ENCODE assay signal across 8 mouse cellular contexts in genomic region chr3:89244982-89245687, GRCm38 (mm10). TPM values are rescaled to one million over a fixed set of nuclear protein-coding genes. Genes with fewer than 3 reads are reported as not detected.
DNase-seq lines count a peak whose midpoint lies in the region; ATAC-seq lines count a peak whose summit lies in the region.

No protein-coding gene starts in this region.

- H3K4me3 ChIP-seq in lung, embryonic 15.5 days, result peak overlapping the region; percentile 78
- H3K4me3 ChIP-seq in forebrain, embryonic 16.5 days (replicated peaks; ENCODE audit: low read length), result peak overlapping the region; percentile 83
- H3K4me3 ChIP-seq in neural tube, embryonic 12.5 days, result peak overlapping the region; percentile 49

- H3K4me2 ChIP-seq in lung, embryonic 15.5 days, result peak overlapping the region; percentile 82
- peak overlapping the region; percentile 97 for H3K4me2 ChIP-seq in forebrain, embryonic 16.5 days (ENCODE audit: low read length)
- H3K4me2 ChIP-seq in neural tube, embryonic 12.5 days (replicated peaks), result peak overlapping the region; percentile 83

- H3K9me3 ChIP-seq in lung, embryonic 15.5 days, result no peaks in the 10 kb centered on the region
- no peaks in the 10 kb centered on the region for H3K9me3 ChIP-seq in forebrain, embryonic 16.5 days (ENCODE audit: control insufficient read depth, low read length)
- no peaks in the 10 kb centered on the region for H3K9me3 ChIP-seq in neural tube, embryonic 12.5 days

- intact Hi-C loops in left cerebral cortex, postnatal 36 days (cut with DNase I), result loop anchor here (5.0 kb wide), 1 partner anchor 48 kb away; no protein-coding TSS in a partner anchor

- DNase-seq in lung, postnatal 4 days, result no peak
- DNase-seq in left cerebral cortex, postnatal 36 days (ENCODE audit: low spot score in 2 of 2), result peak; percentile 63 to 73
- DNase-seq in urinary bladder, postnatal 4 days (ENCODE audit: low spot score in 2 of 2), result no peak

- H3K9ac ChIP-seq in lung, embryonic 15.5 days, result peak overlapping the region; percentile 23
- peak overlapping the region; percentile 75 for H3K9ac ChIP-seq in forebrain, embryonic 16.5 days (replicated peaks; ENCODE audit: low read depth, low read length)
- H3K9ac ChIP-seq in neural tube, embryonic 12.5 days, result peak overlapping the region; percentile 69

- H3K27ac ChIP-seq in lung, embryonic 15.5 days, result peak overlapping the region; percentile 74
- H3K27ac ChIP-seq in forebrain, embryonic 16.5 days (ENCODE audit: low read length), result peak overlapping the region; percentile 96
- H3K27ac ChIP-seq in neural tube, embryonic 12.5 days, result peak overlapping the region; percentile 74

- peaks cover 14% of the 10 kb centered on the region for H3K27me3 ChIP-seq in lung, embryonic 15.5 days
- no peaks in the 10 kb centered on the region for H3K27me3 ChIP-seq in forebrain, embryonic 16.5 days (replicated peaks; ENCODE audit: control insufficient read depth, insufficient read depth, low read length)
- no peaks in the 10 kb centered on the region for H3K27me3 ChIP-seq in neural tube, embryonic 12.5 days (replicated peaks)

- peaks cover 44% of the 10 kb centered on the region for H3K4me1 ChIP-seq in lung, embryonic 15.5 days
- peaks cover 41% of the 10 kb centered on the region for H3K4me1 ChIP-seq in forebrain, embryonic 16.5 days (replicated peaks; ENCODE audit: control insufficient read depth, insufficient read depth, low read length)
- H3K4me1 ChIP-seq in neural tube, embryonic 12.5 days, result peaks cover 37% of the 10 kb centered on the region

- 1% methylated on average over 23 of the region's 26 CpGs for WGBS in lung, embryonic 15.5 days
- WGBS in forebrain, embryonic 16.5 days, result 0% methylated on average over 18 of the region's 26 CpGs
- under 1% methylated on average over 23 of the region's 26 CpGs for WGBS in neural tube, embryonic 12.5 days

- peak; percentile 32; the same call in 1 of the 2 replicates for ATAC-seq in lung, embryonic 15.5 days (ENCODE audit: borderline replicate concordance, extremely low read depth, low FRiP score, low TSS enrichment)
- ATAC-seq in cerebellum, adult (ENCODE audit: insufficient number of reproducible peaks, low FRiP score, low TSS enrichment), result 0 out of 2 replicates have a peak, but pooled peaks have one; percentile 8
- ATAC-seq in forebrain, embryonic 16.5 days, result peak; percentile 71
- peak; percentile 46 for ATAC-seq in neural tube, embryonic 12.5 days (ENCODE audit: low FRiP score, low read depth)
- no peak for ATAC-seq in activated CD4-positive, CD25-positive, alpha-beta regulatory T cell, adult 4 months

- H3K36me3 ChIP-seq in lung, embryonic 15.5 days, result peaks cover 13% of the 10 kb centered on the region
- H3K36me3 ChIP-seq in forebrain, embryonic 16.5 days (ENCODE audit: control insufficient read depth, insufficient read depth), result peaks cover 11% of the 10 kb centered on the region
- H3K36me3 ChIP-seq in neural tube, embryonic 12.5 days, result peaks cover 31% of the 10 kb centered on the region

RNA-seq across cellular contexts. Expression of gene Krtcap2, which starts 0.6 kb away (rescaled TPM):
- polyA plus RNA-seq in lung, embryonic 15.5 days (2015; fragmentation: Nextera tagmentation; extraction: Ambion mirVana), result 282 and 311 TPM in 2 replicates
- polyA plus RNA-seq in forebrain, embryonic 16.5 days (2015; fragmentation: Nextera tagmentation; extraction: Ambion mirVana), result 187 and 195 TPM in 2 replicates
- 10 to 100 TPM; 59.7 to 64.9 TPM for total RNA-seq in left cerebral cortex, postnatal 36 days (2021)
- polyA plus RNA-seq in neural tube, embryonic 12.5 days (2016; fragmentation: Nextera tagmentation; extraction: Ambion mirVana), result 232 and 252 TPM in 2 replicates
- polyA plus RNA-seq in activated CD4-positive, CD25-positive, alpha-beta regulatory T cell, adult 4 months (2017; shearing (Covaris generic)), result 100 to 1,000 TPM; 275 to 319 TPM

RNA-seq across cellular contexts. Expression of gene Trim46, which starts 1.0 kb away (rescaled TPM):
- polyA plus RNA-seq in lung, embryonic 15.5 days (2015; fragmentation: Nextera tagmentation; extraction: Ambion mirVana), result 7.2 and 7.9 TPM in 2 replicates
- polyA plus RNA-seq in forebrain, embryonic 16.5 days (2015; fragmentation: Nextera tagmentation; extraction: Ambion mirVana), result 62.5 and 76.1 TPM in 2 replicates
- total RNA-seq in left cerebral cortex, postnatal 36 days (2021), result 10 to 100 TPM; 74.4 to 88.7 TPM
- polyA plus RNA-seq in neural tube, embryonic 12.5 days (2016; fragmentation: Nextera tagmentation; extraction: Ambion mirVana), result 32.4 and 33.5 TPM in 2 replicates
- polyA plus RNA-seq in activated CD4-positive, CD25-positive, alpha-beta regulatory T cell, adult 4 months (2017; shearing (Covaris generic)), result 1 to 10 TPM; 2.1 to 3.4 TPM

RNA-seq across cellular contexts. Expression of gene Dpm3, which starts 14.0 kb away (rescaled TPM):
- polyA plus RNA-seq in lung, embryonic 15.5 days (2015; fragmentation: Nextera tagmentation; extraction: Ambion mirVana), result 122 and 130 TPM in 2 replicates
- polyA plus RNA-seq in forebrain, embryonic 16.5 days (2015; fragmentation: Nextera tagmentation; extraction: Ambion mirVana), result 67.0 and 73.5 TPM in 2 replicates
- total RNA-seq in left cerebral cortex, postnatal 36 days (2021), result 10 to 100 TPM; 47.0 to 51.7 TPM
- 76.4 and 83.4 TPM in 2 replicates for polyA plus RNA-seq in neural tube, embryonic 12.5 days (2016; fragmentation: Nextera tagmentation; extraction: Ambion mirVana)
- polyA plus RNA-seq in activated CD4-positive, CD25-positive, alpha-beta regulatory T cell, adult 4 months (2017; shearing (Covaris generic)), result 100 to 1,000 TPM; 124 to 160 TPM

RNA-seq across cellular contexts. Expression of gene Muc1, which starts 16.3 kb away (rescaled TPM):
- 74.3 and 88.9 TPM in 2 replicates for polyA plus RNA-seq in lung, embryonic 15.5 days (2015; fragmentation: Nextera tagmentation; extraction: Ambion mirVana)
- polyA plus RNA-seq in forebrain, embryonic 16.5 days (2015; fragmentation: Nextera tagmentation; extraction: Ambion mirVana), result 1.6 and 1.7 TPM in 2 replicates
- 1 to 10 TPM in 1 of 2 experiments, under 1 TPM in 1; 0.44 to 1.1 TPM for total RNA-seq in left cerebral cortex, postnatal 36 days (2021)
- 0.84 and 1.1 TPM in 2 replicates for polyA plus RNA-seq in neural tube, embryonic 12.5 days (2016; fragmentation: Nextera tagmentation; extraction: Ambion mirVana)
- polyA plus RNA-seq in activated CD4-positive, CD25-positive, alpha-beta regulatory T cell, adult 4 months (2017; shearing (Covaris generic)), result under 1 TPM; 0.88 to 0.97 TPM

RNA-seq across cellular contexts. Expression of gene Mtx1, which starts 18.2 kb away (rescaled TPM):
- polyA plus RNA-seq in lung, embryonic 15.5 days (2015; fragmentation: Nextera tagmentation; extraction: Ambion mirVana), result 195 and 197 TPM in 2 replicates
- polyA plus RNA-seq in forebrain, embryonic 16.5 days (2015; fragmentation: Nextera tagmentation; extraction: Ambion mirVana), result 180 and 183 TPM in 2 replicates
- total RNA-seq in left cerebral cortex, postnatal 36 days (2021), result 10 to 100 TPM; 90.6 to 93.8 TPM
- polyA plus RNA-seq in neural tube, embryonic 12.5 days (2016; fragmentation: Nextera tagmentation; extraction: Ambion mirVana), result 174 TPM in 2 replicates
- 100 to 1,000 TPM in 1 of 2 experiments, 10 to 100 TPM in 1; 90.7 to 112 TPM for polyA plus RNA-seq in activated CD4-positive, CD25-positive, alpha-beta regulatory T cell, adult 4 months (2017; shearing (Covaris generic))

Comparison
In these comparisons a context has a peak if more than half of its experiments do, and no peak if none do; other contexts are left out.
1. H3K9ac ChIP-seq: peak in every context shown above with its lines; median percentile 75 in forebrain, embryonic 16.5 days; 69 in neural tube, embryonic 12.5 days; 23 in lung, embryonic 15.5 days.
2. DNase-seq: peak in left cerebral cortex, postnatal 36 days (2 of 2); none in lung, postnatal 4 days (0 of 2) and urinary bladder, postnatal 4 days (0 of 2).
3. Peak in every context shown above with its lines, with median percentiles within 50 percentile points of each other: H3K27ac ChIP-seq, H3K4me2 ChIP-seq and H3K4me3 ChIP-seq.